Mouse (Mus musculus): Measurements from ENCODE around the gene Fam163a.

DNA sequence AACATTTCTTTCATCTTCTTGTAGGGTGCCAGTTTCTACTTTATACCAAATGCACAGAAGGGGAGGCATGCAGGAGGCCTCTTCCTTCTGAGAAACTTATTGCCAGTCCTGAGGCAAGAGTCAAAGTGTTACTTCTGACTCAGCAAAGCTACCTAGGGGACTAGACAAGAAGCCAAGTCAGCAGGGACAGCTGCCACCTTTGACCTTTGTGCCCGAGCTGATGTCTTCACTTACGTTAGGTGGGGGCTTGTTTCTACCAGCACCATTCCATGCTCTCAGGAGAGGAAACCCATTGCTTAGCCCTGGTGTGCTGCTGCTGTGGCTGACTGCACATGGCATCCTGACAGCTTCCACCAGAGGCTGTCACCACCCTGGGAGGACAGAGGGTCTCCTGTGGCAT is 16.5 kb upstream of the Fam163a start:
- TF ChIP-seq CTCF (IDR thresholded peaks at IDR 0.05) (no peak), EP300 (IDR thresholded peaks at IDR 0.05) (no peak)
